Mouse (Mus musculus) C2C12 (cell line): ENCODE measurements around the gene Smarcd2.
A peak's percentile ranks its signal among the peaks of the same experiment; 100 is the strongest.

Source experiments
- CEBPB ChIP-seq: IDR thresholded peaks from one replicate; pipeline ENCODE4 v1.6.1; 2011; ENCODE audit warnings: low read depth, mild to moderate bottlenecking, control low read depth, moderate library complexity
- CTCF ChIP-seq: IDR thresholded peaks from one replicate; pipeline ENCODE4 v1.5.1; 2011; ENCODE audit not compliant: control insufficient read depth, insufficient read depth, insufficient read length
- FOSL1 ChIP-seq: IDR thresholded peaks from one replicate; pipeline ENCODE4 v1.8.0; 2011; ENCODE audit warnings: mild to moderate bottlenecking, low read length; ENCODE audit not compliant: poor library complexity, insufficient read depth, severe bottlenecking
- MAX ChIP-seq: IDR thresholded peaks from one replicate; pipeline ENCODE4 v1.6.1; 2011; ENCODE audit warnings: mild to moderate bottlenecking, control low read depth
- MYOD1 ChIP-seq: IDR thresholded peaks from one replicate; pipeline ENCODE4 v1.6.1; 2011; ENCODE audit warnings: low read depth; ENCODE audit not compliant: control insufficient read depth, insufficient read length
- MYOG ChIP-seq: IDR thresholded peaks from one replicate; pipeline ENCODE4 v1.6.1; 2011; ENCODE audit not compliant: control insufficient read depth, insufficient read length; ENCODE audit errors: extremely low read depth
- USF1 ChIP-seq: IDR thresholded peaks from one replicate; pipeline ENCODE4 v1.6.1; 2011; ENCODE audit warnings: low read depth, mild to moderate bottlenecking, control low read depth, moderate library complexity

DNA sequence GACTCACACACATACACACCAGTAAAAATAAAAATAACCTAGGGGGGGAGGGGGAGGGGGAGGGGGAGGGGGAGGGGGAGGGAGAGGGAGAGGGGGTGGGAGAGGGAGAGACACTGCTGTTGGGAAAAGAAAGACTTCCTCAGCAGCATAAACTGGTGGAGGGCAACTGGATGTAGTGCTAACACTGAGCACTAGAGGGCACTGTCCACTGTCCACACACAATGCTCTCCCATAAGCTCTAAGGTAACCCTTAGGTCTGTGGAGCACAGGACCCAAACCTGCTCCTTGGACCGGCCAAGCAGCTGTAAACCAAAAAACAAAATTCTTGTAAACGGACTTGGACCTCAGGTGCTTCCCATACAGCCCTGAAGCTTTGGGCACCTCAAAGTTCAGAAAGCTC lies 29.9 kb upstream of the Smarcd2 start:
- peak; percentile 80 for TF ChIP-seq CTCF
- TF ChIP-seq MYOG: no peak
- TF ChIP-seq USF1: no peak
- TF ChIP-seq CEBPB: no peak
- no peak for TF ChIP-seq MYOD1
- no peak for TF ChIP-seq MAX
- TF ChIP-seq FOSL1: no peak
